Mouse (Mus musculus) liver, embryonic 11.5 days (tissue): Measurements from ENCODE around the gene Fam163b. TPM values are rescaled to one million over a fixed set of nuclear protein-coding genes. Genes with fewer than 3 reads are reported as not detected.

ENCODE experiments used
- ATAC-seq: fragments of 200-750 bp; cut with Nextera tagmentation; replicated peaks from 2 replicates; pipeline ENCODE4 v1.8.0; 2017; ENCODE audit warnings: moderate number of reproducible peaks, mild to moderate bottlenecking, moderate TSS enrichment, moderate library complexity; ENCODE audit not compliant: low FRiP score
- DNase-seq: peaks from one replicate; pipeline ENCODE4 v3.0.0-alpha.2; 2017; ENCODE audit warnings: low spot score
- H3K27ac ChIP-seq: fragments of 300-500 bp; sonication (generic); 2 replicates; pipeline ENCODE4 v1.5.1; 2014; ENCODE audit warnings: mild to moderate bottlenecking, low read depth, low read length, control low read depth
- H3K27me3 ChIP-seq: fragments of 300-500 bp; sonication (generic); replicated peaks from 2 replicates; pipeline ENCODE4 v1.6.1; 2014; ENCODE audit warnings: low read length, mixed read lengths; ENCODE audit not compliant: control insufficient read depth, insufficient read depth
- H3K36me3 ChIP-seq: fragments of 300-500 bp; sonication (generic); 2 replicates; pipeline ENCODE4 v1.6.1; 2014; ENCODE audit warnings: mild to moderate bottlenecking, low read length, moderate library complexity, mixed read lengths; ENCODE audit not compliant: control insufficient read depth, insufficient read depth
- H3K4me1 ChIP-seq: fragments of 300-500 bp; sonication (generic); replicated peaks from 2 replicates; pipeline ENCODE4 v1.6.1; 2014; ENCODE audit warnings: low read length, mixed read lengths; ENCODE audit not compliant: control insufficient read depth, insufficient read depth
- H3K4me2 ChIP-seq: fragments of 300-500 bp; sonication (generic); 2 replicates; pipeline ENCODE4 v1.6.1; 2014; ENCODE audit warnings: mild to moderate bottlenecking, control low read depth, moderate library complexity
- H3K4me3 ChIP-seq: fragments of 300-500 bp; sonication (generic); 2 replicates; pipeline ENCODE4 v1.5.1; 2014; ENCODE audit warnings: low read depth, low read length, control low read depth
- H3K9ac ChIP-seq: fragments of 300-500 bp; sonication (generic); 2 replicates; pipeline ENCODE4 v1.6.1; 2014; ENCODE audit warnings: low read depth, low read length, control low read depth
- H3K9me3 ChIP-seq: fragments of 300-500 bp; sonication (generic); 2 replicates; pipeline ENCODE4 v1.6.1; 2016; ENCODE audit warnings: low read length, inconsistent platforms, mixed read lengths; ENCODE audit not compliant: control insufficient read depth
- WGBS: fragments of 180-500 bp; shearing (Covaris S2); extraction: QIAGEN DNeasy Blood & Tissue Kit; methylation state at CpG from one replicate; pipeline ENCODE4 v1.1.7; 2014; 5-methylcytosine and 5-hydroxymethylcytosine counted together
- polyA plus RNA-seq: library from polyadenylated mRNA; unstranded; fragments of >200 nt; fragmentation: Nextera tagmentation; extraction: Ambion mirVana; gene quantifications from 2 replicates; pipeline ENCODE4 v1.2.1, GENCODE M21; 2014

The Fam163b gene
- polyA plus RNA-seq: 0.14 and 0.29 TPM in 2 replicates

GRCm38 (mm10) chr2:27141950-27142693 lies at the start of gene Fam163b:
TSS of gene Fam163b (minus strand) at chr2:27142491.
- peak; percentile 52 for DNase-seq
- Histone ChIP-seq H3K9ac (no peak within 1 kb of the TSS), H3K9me3 (no peaks in the 10 kb centered on the region), H3K27me3 (peaks cover 21% of the 10 kb centered on the region), H3K4me1 (no peaks in the 10 kb centered on the region), H3K4me2 (peak within 1 kb of the TSS; percentile 71), H3K36me3 (no peaks in the 10 kb centered on the region), H3K27ac (no peak within 1 kb of the TSS), H3K4me3 (peak within 1 kb of the TSS; percentile 36)
- 2% methylated on average over 55 of the region's 62 CpGs for WGBS
- ATAC-seq: no peak

GRCm38 (mm10) chr2:27189994-27190393 lies 47.7 kb upstream of the Fam163b start:
- Histone ChIP-seq H3K9ac (no peak overlapping the region), H3K36me3 (no peaks in the 10 kb centered on the region), H3K4me3 (no peak overlapping the region), H3K9me3 (no peaks in the 10 kb centered on the region), H3K4me2 (no peak overlapping the region), H3K4me1 (no peaks in the 10 kb centered on the region), H3K27me3 (no peaks in the 10 kb centered on the region), H3K27ac (no peak overlapping the region)
- DNase-seq (no peak), ATAC-seq (no peak)
- 54% methylated on average over 4 of the region's 4 CpGs for WGBS

DNA sequence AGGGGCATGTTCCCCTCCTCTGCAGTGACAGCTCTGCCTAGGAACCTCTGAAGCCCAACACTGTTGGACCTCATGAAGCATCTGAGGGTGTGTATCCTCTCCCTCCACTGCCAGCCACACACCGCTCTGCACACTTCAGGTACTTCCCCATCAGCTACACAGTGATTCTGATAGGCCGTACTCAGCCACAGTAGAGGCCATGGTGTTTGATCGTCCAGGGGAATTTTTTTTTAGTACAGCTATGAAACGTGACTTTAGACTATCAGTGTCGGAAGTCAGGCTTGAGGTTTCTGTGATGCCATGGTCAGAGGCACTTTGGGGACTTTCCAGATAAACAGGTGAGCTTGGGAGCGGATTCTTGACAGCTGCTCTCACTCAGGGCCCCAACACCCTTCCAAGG lies 45.2 kb upstream of the Fam163b start:
- Histone ChIP-seq H3K9ac (no peak overlapping the region), H3K4me2 (no peak overlapping the region), H3K36me3 (no peaks in the 10 kb centered on the region), H3K9me3 (no peaks in the 10 kb centered on the region), H3K4me3 (no peak overlapping the region), H3K27ac (no peak overlapping the region), H3K27me3 (no peaks in the 10 kb centered on the region), H3K4me1 (no peaks in the 10 kb centered on the region)
- DNase-seq (no peak), ATAC-seq (no peak)
- WGBS: 64% methylated on average over 6 of the region's 6 CpGs

- Histone ChIP-seq H3K36me3 (no peaks in the 10 kb centered on the region), H3K27ac (no peak overlapping the region; the same call in 1 of the 2 replicates), H3K9ac (no peak overlapping the region), H3K4me1 (no peaks in the 10 kb centered on the region), H3K4me2 (no peak overlapping the region), H3K27me3 (no peaks in the 10 kb centered on the region), H3K4me3 (no peak overlapping the region), H3K9me3 (no peaks in the 10 kb centered on the region)
- WGBS: 47% methylated on average over 12 of the region's 12 CpGs
- ATAC-seq (no peak), DNase-seq (no peak)
Observed at GRCm38 (mm10) chr2:27183734-27184133, 41.4 kb upstream of the Fam163b start.

GRCm38 (mm10) chr2:27181907-27182306 lies 39.6 kb upstream of the Fam163b start:
- no peaks in the 10 kb centered on the region for H3K36me3 ChIP-seq
- ATAC-seq (no peak), DNase-seq (no peak)
- H3K27ac ChIP-seq: no peak overlapping the region
- H3K9ac ChIP-seq: no peak overlapping the region
- H3K27me3 ChIP-seq: no peaks in the 10 kb centered on the region
- H3K4me3 ChIP-seq: no peak overlapping the region
- no peak overlapping the region for H3K4me2 ChIP-seq
- 34% methylated on average over 4 of the region's 4 CpGs for WGBS
- no peaks in the 10 kb centered on the region for H3K9me3 ChIP-seq
- H3K4me1 ChIP-seq: no peaks in the 10 kb centered on the region

DNA sequence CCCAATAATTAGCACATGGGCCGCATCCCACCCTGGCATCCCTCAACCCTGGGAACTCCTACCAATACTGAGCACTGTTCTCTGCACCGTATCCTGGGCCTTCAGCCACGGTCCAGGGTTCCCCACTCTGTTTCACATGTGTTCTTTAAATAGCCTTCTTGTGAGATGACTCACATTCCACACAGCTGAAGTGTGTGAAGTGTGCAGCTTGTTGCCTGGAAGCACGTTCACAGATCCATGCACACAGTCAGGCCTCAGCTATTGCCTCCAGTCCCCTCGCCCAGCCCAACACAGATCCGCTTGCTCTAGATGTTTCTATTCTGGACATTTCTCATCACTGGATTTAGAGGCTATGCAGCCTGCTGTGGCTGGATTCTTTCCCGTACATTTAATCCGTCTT lies 36.8 kb upstream of the Fam163b start:
- H3K36me3 ChIP-seq: no peaks in the 10 kb centered on the region
- 74% methylated on average over 8 of the region's 8 CpGs for WGBS
- H3K9ac ChIP-seq: no peak overlapping the region
- H3K9me3 ChIP-seq: no peaks in the 10 kb centered on the region
- no peak for ATAC-seq
- H3K27me3 ChIP-seq: no peaks in the 10 kb centered on the region
- no peak overlapping the region for H3K27ac ChIP-seq
- H3K4me2 ChIP-seq: no peak overlapping the region
- H3K4me3 ChIP-seq: no peak overlapping the region
- no peaks in the 10 kb centered on the region for H3K4me1 ChIP-seq
- DNase-seq: no peak

DNA sequence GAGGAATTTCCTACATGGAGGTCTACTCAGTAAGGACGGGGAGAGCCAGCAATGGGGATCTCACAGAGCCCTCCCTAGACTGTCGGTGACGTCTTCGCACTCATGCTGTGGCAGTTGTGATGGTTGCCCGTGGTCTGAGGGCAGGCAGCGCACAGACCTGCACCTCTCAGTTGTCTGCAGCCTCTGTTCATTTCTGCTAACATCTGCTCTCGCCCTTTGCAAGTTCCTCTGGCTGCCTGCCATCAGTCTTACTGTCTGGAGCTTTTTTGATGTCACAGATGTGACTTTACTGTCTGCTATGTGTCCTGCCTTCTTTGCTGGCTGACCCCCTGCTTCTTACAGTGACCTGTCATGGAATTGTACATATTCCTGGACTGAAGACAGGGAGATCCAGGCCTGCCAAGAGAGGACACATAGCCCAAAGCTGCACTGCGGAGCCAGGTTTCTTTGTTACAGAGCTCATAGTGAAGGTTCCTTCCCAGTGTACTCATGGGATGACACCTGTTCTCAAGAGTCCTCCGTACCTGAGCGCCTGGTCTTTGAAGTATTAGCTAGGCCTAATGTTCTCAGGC lies 33.5 kb upstream of the Fam163b start:
- Histone ChIP-seq H3K9ac (no peak overlapping the region), H3K4me1 (no peaks in the 10 kb centered on the region)

DNA sequence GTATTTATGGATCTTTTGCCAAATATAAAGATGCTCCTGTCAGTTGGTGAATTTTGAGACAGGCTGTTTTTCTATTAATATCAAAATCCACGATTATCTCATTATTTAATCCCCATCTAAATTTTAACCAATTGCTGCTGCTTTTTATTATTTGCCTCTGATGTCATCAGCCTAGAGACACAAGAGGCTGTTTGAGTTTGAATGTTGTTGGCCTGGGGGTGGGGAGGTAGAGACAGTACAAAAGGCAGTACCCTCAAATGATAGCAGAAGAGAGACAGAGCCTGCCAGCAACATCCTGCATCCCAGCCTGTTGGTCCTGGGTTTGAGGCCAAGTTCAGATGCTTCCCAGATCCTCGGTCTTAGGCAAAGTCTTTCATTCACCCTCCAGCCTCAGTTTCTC lies 32.0 kb upstream of the Fam163b start:
- Histone ChIP-seq H3K4me3 (no peak overlapping the region), H3K9me3 (no peaks in the 10 kb centered on the region), H3K9ac (no peak overlapping the region), H3K4me1 (no peaks in the 10 kb centered on the region), H3K27ac (no peak overlapping the region), H3K4me2 (no peak overlapping the region), H3K36me3 (no peaks in the 10 kb centered on the region), H3K27me3 (no peaks in the 10 kb centered on the region)
- no peak for ATAC-seq
- DNase-seq: no peak
- 65% methylated on average over 2 of the region's 2 CpGs for WGBS

More for the DNA sequence above, 33.5 kb upstream of the Fam163b start:
- no peak overlapping the region for H3K4me2 ChIP-seq
- no peak for ATAC-seq
- H3K36me3 ChIP-seq: no peaks in the 10 kb centered on the region
- WGBS: 73% methylated on average over 10 of the region's 10 CpGs
- no peak overlapping the region for H3K4me3 ChIP-seq
- no peak overlapping the region for H3K27ac ChIP-seq
- DNase-seq: no peak
- H3K27me3 ChIP-seq: no peaks in the 10 kb centered on the region
- H3K9me3 ChIP-seq: no peaks in the 10 kb centered on the region

GRCm38 (mm10) chr2:27166999-27167398 lies 24.7 kb upstream of the Fam163b start:
- DNase-seq (no peak), ATAC-seq (no peak)
- 17% methylated on average over 2 of the region's 2 CpGs for WGBS
- Histone ChIP-seq H3K9me3 (no peaks in the 10 kb centered on the region), H3K36me3 (no peaks in the 10 kb centered on the region), H3K27me3 (0 out of 2 replicates have a peak, but pooled peaks cover 2% of the 10 kb centered on the region), H3K4me2 (no peak overlapping the region), H3K27ac (no peak overlapping the region), H3K4me3 (no peak overlapping the region), H3K4me1 (no peaks in the 10 kb centered on the region), H3K9ac (no peak overlapping the region)
